Mouse (Mus musculus): Measurements from ENCODE around the gene Mars.

- TF ChIP-seq EP300 (IDR thresholded peaks at IDR 0.05; ENCODE audit: low read depth) (no peak), CTCF (IDR thresholded peaks at IDR 0.05; ENCODE audit: low read depth) (no peak)
Observed at GRCm38 (mm10) chr10:127351719-127352118, 40.1 kb upstream of the Mars start.
